Mouse (Mus musculus) thymus, adult 2 months (tissue): ENCODE data around the gene Xpo4.

Experiments used
- CTCF ChIP-seq: fragments of 200-500 bp; IDR thresholded peaks from 2 replicates; pipeline ENCODE4 v1.5.1; 2012; ENCODE audit warnings: mild to moderate bottlenecking, control low read depth, low read length, moderate library complexity, borderline replicate concordance; ENCODE audit not compliant: control insufficient read depth, poor library complexity, insufficient read depth; ENCODE audit errors: extremely low read depth
- POLR2A ChIP-seq: fragments of 200-500 bp; IDR thresholded peaks from 2 replicates; pipeline ENCODE4 v1.6.1; 2012; ENCODE audit warnings: mild to moderate bottlenecking, low read length, control low read depth, moderate library complexity; ENCODE audit not compliant: control insufficient read depth, poor library complexity, insufficient read depth; ENCODE audit errors: extremely low read depth

- TF ChIP-seq CTCF = no peak
- no peak for TF ChIP-seq POLR2A
Measured at GRCm38 (mm10) chr14:57529086-57529785, 136.0 kb downstream of the Xpo4 start.
